23 mouse cellular contexts compared by ENCODE assay signal in the genomic region with DNA sequence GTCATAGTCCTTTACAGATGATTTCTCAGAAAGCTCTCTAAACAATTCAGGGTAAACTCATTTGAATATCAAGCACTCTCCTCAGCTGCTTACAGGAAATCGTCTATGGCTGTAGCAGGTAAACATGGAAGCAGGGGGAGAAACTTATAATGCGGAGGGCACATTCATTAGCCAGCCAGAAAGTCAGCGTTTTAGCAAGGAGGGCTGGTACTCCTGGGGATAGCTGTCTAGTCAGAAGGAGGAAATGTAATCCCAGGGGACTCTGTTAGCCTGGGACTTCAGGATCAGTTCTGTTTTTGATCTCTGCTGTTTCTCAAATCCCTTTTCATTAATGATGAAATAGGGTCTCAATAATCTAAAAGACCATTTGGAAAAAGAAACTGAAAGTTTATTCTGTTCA. TPM values are rescaled to one million over a fixed set of nuclear protein-coding genes. Genes with fewer than 3 reads are reported as not detected.
"Had no signal": no experiment of that assay in that cellular context is flagged by ENCODE, and none has a peak within 500 bp of the region (broad histone marks: within the 10 kb centered on the region; RNA-seq: fewer than 3 reads in every experiment).

No protein-coding gene starts in this region.

- DNase-seq: gastrocnemius, postnatal 14 days; gastrocnemius, postnatal 36 days; heart, adult 18-20 months; heart, postnatal 10 days; heart, postnatal 4 days; kidney, adult 18-20 months; kidney, adult 8-10 months; kidney, postnatal 10 days; kidney, postnatal 25 days; kidney, postnatal 4 days had no signal

- H3K4me1 ChIP-seq: hindbrain, embryonic 12.5 days; intestine, embryonic 15.5 days had no signal

- ATAC-seq: hindbrain, embryonic 16.5 days; inflammation-experienced regulatory T-cells, adult 6 months; intestine, embryonic 15.5 days; intestine, postnatal 0 days had no signal

- H3K36me3 ChIP-seq: heart, embryonic 10.5 days; hindbrain, embryonic 10.5 days; hindbrain, embryonic 12.5 days; intestine, embryonic 15.5 days; limb, embryonic 10.5 days; limb, embryonic 12.5 days had no signal

- H3K27me3 ChIP-seq: heart, embryonic 12.5 days; hindbrain, embryonic 12.5 days; intestine, embryonic 15.5 days; limb, embryonic 12.5 days had no signal

- H3K9me3 ChIP-seq: heart, embryonic 10.5 days; heart, embryonic 12.5 days; hindbrain, embryonic 10.5 days; hindbrain, embryonic 12.5 days; intestine, embryonic 15.5 days; limb, embryonic 10.5 days; limb, embryonic 12.5 days had no signal

- H3K4me3 ChIP-seq: heart, embryonic 10.5 days; heart, embryonic 12.5 days; hindbrain, embryonic 10.5 days; hindbrain, embryonic 12.5 days; intestine, embryonic 15.5 days; layer of hippocampus, adult 2 months; left cerebral cortex, adult 2 months; limb, embryonic 10.5 days; limb, embryonic 12.5 days had no signal

- H3K27ac ChIP-seq: heart, embryonic 10.5 days; hindbrain, embryonic 10.5 days; hindbrain, embryonic 12.5 days; hindbrain, embryonic 14.5 days; intestine, embryonic 15.5 days; layer of hippocampus, adult 2 months; left cerebral cortex, adult 2 months; limb, embryonic 10.5 days; limb, embryonic 12.5 days had no signal

- H3K4me2 ChIP-seq: heart, embryonic 12.5 days; hindbrain, embryonic 12.5 days; hindbrain, embryonic 14.5 days; intestine, embryonic 15.5 days; limb, embryonic 12.5 days had no signal

- H3K9ac ChIP-seq: heart, embryonic 12.5 days; hindbrain, embryonic 12.5 days; hindbrain, embryonic 14.5 days; intestine, embryonic 15.5 days; limb, embryonic 12.5 days had no signal

RNA-seq across cellular contexts. Expression of a gene that starts 47.6 kb away (rescaled TPM):
- polyA plus RNA-seq: inflammation-experienced regulatory T-cells, adult 6 months had no signal
